8 mouse cellular contexts compared by ENCODE assay signal in the genomic region with DNA sequence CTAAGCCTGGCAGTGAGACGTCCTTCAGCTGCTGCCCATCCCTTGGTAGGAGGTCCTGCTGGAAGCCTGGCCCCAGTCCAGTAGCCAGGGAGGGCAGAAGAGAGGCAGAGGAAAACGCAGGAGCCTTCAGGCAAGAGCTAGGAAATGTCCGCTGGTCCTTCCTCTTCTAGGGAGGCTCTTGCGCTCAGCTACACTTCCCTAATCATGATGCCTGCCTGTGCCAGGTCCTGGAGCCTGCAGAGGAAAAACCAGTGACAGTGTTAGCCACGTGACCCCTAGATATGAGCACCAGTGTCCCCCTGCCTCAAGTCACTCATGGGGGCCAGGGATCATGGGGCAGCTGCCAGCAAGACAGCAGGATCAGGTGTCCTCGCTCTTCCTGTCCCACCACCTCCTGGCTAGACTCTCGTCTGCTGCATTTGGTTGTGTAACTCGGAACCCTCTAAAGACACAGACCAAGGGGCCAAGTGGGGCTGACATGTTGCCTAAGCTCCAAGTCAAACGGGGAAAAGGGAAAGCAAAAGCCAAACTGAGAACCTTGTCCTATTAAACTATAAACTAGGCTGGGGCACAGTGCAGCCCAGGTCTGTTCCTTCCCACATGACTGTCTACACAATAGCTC. TPM values are rescaled to one million over a fixed set of nuclear protein-coding genes. Genes with fewer than 3 reads are reported as not detected.
DNase-seq lines count a peak whose midpoint lies in the region; ATAC-seq and TF ChIP-seq lines count a peak whose summit lies in the region.

No protein-coding gene starts in this region.

- ATAC-seq in intestine, embryonic 16.5 days: peak; percentile 51

- H3K9me3 ChIP-seq in intestine, embryonic 16.5 days (ENCODE audit: control insufficient read depth, low read length): no peaks in the 10 kb centered on the region

- H3K4me2 ChIP-seq in intestine, embryonic 16.5 days (ENCODE audit: low read depth, low read length): peak overlapping the region; percentile 68

- TF ChIP-seq POLR2A in lung, adult 2 months (IDR thresholded peaks at IDR 0.05; ENCODE audit: borderline replicate concordance, extremely low read depth, low read depth, low read length): no peak

- H3K4me3 ChIP-seq in intestine, embryonic 16.5 days (ENCODE audit: low read length): no peak overlapping the region
- no peak overlapping the region for H3K4me3 ChIP-seq in lung, adult 2 months (replicated peaks; ENCODE audit: extremely low read depth, low read depth, low read length)

- no peaks in the 10 kb centered on the region for H3K27me3 ChIP-seq in intestine, embryonic 16.5 days (replicated peaks; ENCODE audit: control insufficient read depth, insufficient read depth, low read length)

- peak overlapping the region; percentile 43 for H3K9ac ChIP-seq in intestine, embryonic 16.5 days (ENCODE audit: low read depth, low read length)

- DNase-seq in ovary, postnatal 36 days (ENCODE audit: low spot score): peak; percentile 60
- no peak for DNase-seq in ovary, postnatal 14 days (ENCODE audit: low spot score)
- peak; percentile 59 to 71 for DNase-seq in cerebellum, postnatal 25 days
- peak; percentile 59 for DNase-seq in lung, adult 2 months
- no peak for DNase-seq in thymus, postnatal 36 days
- no peak for DNase-seq in frontal cortex, postnatal 14 days (ENCODE audit: low spot score in 2 of 2)
- no peak for DNase-seq in B cell, adult 2 months

- H3K4me1 ChIP-seq in intestine, embryonic 16.5 days (ENCODE audit: control insufficient read depth, insufficient read depth, low read length): peaks cover 56% of the 10 kb centered on the region
- peaks cover 54% of the 10 kb centered on the region for H3K4me1 ChIP-seq in lung, adult 2 months (ENCODE audit: control insufficient read depth, insufficient read depth, low read length)

- H3K36me3 ChIP-seq in intestine, embryonic 16.5 days (ENCODE audit: control insufficient read depth, insufficient read depth, low read length): peaks cover 17% of the 10 kb centered on the region

- peak overlapping the region; percentile 96 for H3K27ac ChIP-seq in intestine, embryonic 16.5 days (ENCODE audit: low read length)

- WGBS in intestine, embryonic 16.5 days: 60% methylated on average over 9 of the region's 9 CpGs
- WGBS in lung, adult 2 months: 23% methylated on average over 9 of the region's 9 CpGs

- no peak for TF ChIP-seq CTCF in lung, adult 2 months (IDR thresholded peaks at IDR 0.05; ENCODE audit: insufficient read depth, low read length)

RNA-seq across cellular contexts. Expression of gene Pnma1, which starts 26.0 kb away (rescaled TPM):
- polyA plus RNA-seq in intestine, embryonic 16.5 days (2015; fragmentation: Nextera tagmentation; extraction: Ambion mirVana): 0.34 and 0.67 TPM in 2 replicates
- 0.84 and 1.3 TPM in 2 replicates for polyA plus RNA-seq in lung, adult 2 months (2012; rRNA removed)

RNA-seq across cellular contexts. Expression of gene Elmsan1, which starts 44.4 kb away (rescaled TPM):
- 6.3 and 6.7 TPM in 2 replicates for polyA plus RNA-seq in intestine, embryonic 16.5 days (2015; fragmentation: Nextera tagmentation; extraction: Ambion mirVana)
- polyA plus RNA-seq in lung, adult 2 months (2012; rRNA removed): 26.5 and 29.5 TPM in 2 replicates

Comparison
In these comparisons a context has a peak if more than half of its experiments do, and no peak if none do; other contexts are left out.
1. DNase-seq: peak in ovary, postnatal 36 days (single experiment), cerebellum, postnatal 25 days (2 of 2) and lung, adult 2 months (single experiment); none in ovary, postnatal 14 days (single experiment), thymus, postnatal 36 days (0 of 2), frontal cortex, postnatal 14 days (0 of 2) and B cell, adult 2 months (0 of 2).